In genomic region chr1:191326233-191326882, GRCm38 (mm10) we compare ENCODE assay signal across 8 mouse cellular contexts. TPM values are rescaled to one million over a fixed set of nuclear protein-coding genes. Genes with fewer than 3 reads are reported as not detected.
DNase-seq lines count a peak whose midpoint lies in the region; ATAC-seq lines count a peak whose summit lies in the region.

No protein-coding gene starts in this region.

- peak; percentile 42 for DNase-seq in gastrocnemius, postnatal 14 days
- no peak for DNase-seq in gastrocnemius, postnatal 36 days
- DNase-seq in NIH3T3 (ENCODE audit: low read depth): peak; percentile 53
- DNase-seq in limb, embryonic 10.5 days (ENCODE audit: low spot score): no peak
- peak; percentile 97 for DNase-seq in midbrain, embryonic 11.5 days (ENCODE audit: low spot score, missing footprints)

- peak overlapping the region; percentile 91 for H3K4me2 ChIP-seq in heart, embryonic 16.5 days (ENCODE audit: low read depth, low read length)
- peak overlapping the region; percentile 92 for H3K4me2 ChIP-seq in midbrain, embryonic 11.5 days
- peak overlapping the region; percentile 88 for H3K4me2 ChIP-seq in stomach, embryonic 16.5 days (ENCODE audit: low read depth, low read length)

- 2% methylated on average over 35 of the region's 35 CpGs for WGBS in heart, embryonic 16.5 days
- WGBS in limb, embryonic 10.5 days: 2% methylated on average over 35 of the region's 35 CpGs
- WGBS in midbrain, embryonic 11.5 days: 3% methylated on average over 28 of the region's 35 CpGs
- under 1% methylated on average over 35 of the region's 35 CpGs for WGBS in stomach, embryonic 16.5 days

- peak overlapping the region; percentile 81 for H3K9ac ChIP-seq in heart, embryonic 16.5 days (ENCODE audit: low read length)
- peak overlapping the region; percentile 90 for H3K9ac ChIP-seq in midbrain, embryonic 11.5 days (ENCODE audit: low read length)
- peak overlapping the region; percentile 85 for H3K9ac ChIP-seq in stomach, embryonic 16.5 days (ENCODE audit: low read length)

- peak overlapping the region; percentile 64 for H3K4me3 ChIP-seq in heart, embryonic 16.5 days (ENCODE audit: low read length)
- H3K4me3 ChIP-seq in limb, embryonic 10.5 days: peak overlapping the region; percentile 96
- H3K4me3 ChIP-seq in midbrain, embryonic 11.5 days (ENCODE audit: low read depth, low read length): peak overlapping the region; percentile 68
- H3K4me3 ChIP-seq in stomach, embryonic 16.5 days (replicated peaks; ENCODE audit: low read length): peak overlapping the region; percentile 77

- H3K4me1 ChIP-seq in heart, embryonic 16.5 days (ENCODE audit: control insufficient read depth, insufficient read depth, low read length): peaks cover 20% of the 10 kb centered on the region
- H3K4me1 ChIP-seq in limb, embryonic 10.5 days: peaks cover 32% of the 10 kb centered on the region
- peaks cover 11% of the 10 kb centered on the region for H3K4me1 ChIP-seq in midbrain, embryonic 11.5 days (ENCODE audit: control insufficient read depth, insufficient read depth, low read length)
- peaks cover 18% of the 10 kb centered on the region for H3K4me1 ChIP-seq in stomach, embryonic 16.5 days (ENCODE audit: control insufficient read depth, insufficient read depth, low read length)

- intact Hi-C loops in gastrocnemius, postnatal 14 days (cut with DNase I; ENCODE audit: low total_unique reads): no loop called here
- intact Hi-C loops in gastrocnemius, postnatal 36 days (cut with DNase I): no loop called here

- H3K36me3 ChIP-seq in heart, embryonic 16.5 days (ENCODE audit: control insufficient read depth, insufficient read depth): no peaks in the 10 kb centered on the region
- H3K36me3 ChIP-seq in limb, embryonic 10.5 days: peaks cover 22% of the 10 kb centered on the region
- no peaks in the 10 kb centered on the region for H3K36me3 ChIP-seq in midbrain, embryonic 11.5 days (ENCODE audit: control insufficient read depth, insufficient read depth, low read length)
- no peaks in the 10 kb centered on the region for H3K36me3 ChIP-seq in stomach, embryonic 16.5 days (ENCODE audit: control insufficient read depth, insufficient read depth, low read length)

- H3K27me3 ChIP-seq in heart, embryonic 16.5 days (ENCODE audit: control insufficient read depth, insufficient read depth, low read length): no peaks in the 10 kb centered on the region
- no peaks in the 10 kb centered on the region for H3K27me3 ChIP-seq in limb, embryonic 10.5 days (ENCODE audit: low read depth, poor library complexity, severe bottlenecking)
- H3K27me3 ChIP-seq in midbrain, embryonic 11.5 days (ENCODE audit: control insufficient read depth, insufficient read depth, low read length): no peaks in the 10 kb centered on the region
- no peaks in the 10 kb centered on the region for H3K27me3 ChIP-seq in stomach, embryonic 16.5 days (ENCODE audit: control insufficient read depth, insufficient read depth, low read length)

- peak overlapping the region; percentile 40 for H3K27ac ChIP-seq in heart, embryonic 16.5 days (ENCODE audit: low read length)
- peak overlapping the region; percentile 93 for H3K27ac ChIP-seq in limb, embryonic 10.5 days
- 0 out of 2 replicates have a peak overlapping the region, but pooled peaks have one; percentile 30 for H3K27ac ChIP-seq in midbrain, embryonic 11.5 days (ENCODE audit: low read depth, low read length)
- H3K27ac ChIP-seq in stomach, embryonic 16.5 days (ENCODE audit: low read length): peak overlapping the region; percentile 68; the same call in 1 of the 2 replicates

- ATAC-seq in common myeloid progenitor, adult 5-6 weeks (replicated peaks; ENCODE audit: low read depth, poor library complexity, severe bottlenecking): peak; percentile 26; the same call in 1 of the 2 replicates
- peak; percentile 70 for ATAC-seq in heart, embryonic 16.5 days (replicated peaks; ENCODE audit: extremely low read depth, insufficient read depth, low FRiP score)
- peak; percentile 78; the same call in 1 of the 2 replicates for ATAC-seq in midbrain, embryonic 11.5 days (ENCODE audit: low FRiP score)
- peak; percentile 48 for ATAC-seq in stomach, embryonic 16.5 days (ENCODE audit: insufficient read depth, low FRiP score)

- no peaks in the 10 kb centered on the region for H3K9me3 ChIP-seq in heart, embryonic 16.5 days (replicated peaks; ENCODE audit: control insufficient read depth, low read length)
- no peaks in the 10 kb centered on the region for H3K9me3 ChIP-seq in limb, embryonic 10.5 days (replicated peaks)
- no peaks in the 10 kb centered on the region for H3K9me3 ChIP-seq in midbrain, embryonic 11.5 days (ENCODE audit: control insufficient read depth, low read length)
- H3K9me3 ChIP-seq in stomach, embryonic 16.5 days (replicated peaks; ENCODE audit: control insufficient read depth, low read length): no peaks in the 10 kb centered on the region

RNA-seq across cellular contexts. Expression of gene Tmem206, which starts 0.6 kb away (rescaled TPM):
- total RNA-seq in gastrocnemius, postnatal 14 days (2021): 1 to 10 TPM; 1.8 to 2.3 TPM
- total RNA-seq in gastrocnemius, postnatal 36 days (2021): 1 to 10 TPM; 1.5 to 1.8 TPM
- 28.1 and 32.6 TPM in 2 replicates for total RNA-seq in common myeloid progenitor, adult 5-6 weeks (2017)
- polyA plus RNA-seq in heart, embryonic 16.5 days (2015; fragmentation: Nextera tagmentation; extraction: Ambion mirVana): 16.5 and 19.4 TPM in 2 replicates
- 25.6 and 27.0 TPM in 2 replicates for polyA plus RNA-seq in limb, embryonic 10.5 days (2016; fragmentation: Nextera tagmentation; extraction: Ambion mirVana)
- 38.5 and 39.1 TPM in 2 replicates for polyA plus RNA-seq in midbrain, embryonic 11.5 days (2014; fragmentation: Nextera tagmentation; extraction: Ambion mirVana)
- 18.2 and 18.3 TPM in 2 replicates for polyA plus RNA-seq in stomach, embryonic 16.5 days (2015; fragmentation: Nextera tagmentation; extraction: Ambion mirVana)

RNA-seq across cellular contexts. Expression of gene Nenf, which starts 8.4 kb away (rescaled TPM):
- 10 to 100 TPM; 61.0 to 67.6 TPM for total RNA-seq in gastrocnemius, postnatal 14 days (2021)
- 10 to 100 TPM; 55.2 to 61.5 TPM for total RNA-seq in gastrocnemius, postnatal 36 days (2021)
- total RNA-seq in common myeloid progenitor, adult 5-6 weeks (2017): 15.9 and 19.2 TPM in 2 replicates
- polyA plus RNA-seq in heart, embryonic 16.5 days (2015; fragmentation: Nextera tagmentation; extraction: Ambion mirVana): 112 and 114 TPM in 2 replicates
- 50.3 and 53.7 TPM in 2 replicates for polyA plus RNA-seq in limb, embryonic 10.5 days (2016; fragmentation: Nextera tagmentation; extraction: Ambion mirVana)
- 70.5 and 77.9 TPM in 2 replicates for polyA plus RNA-seq in midbrain, embryonic 11.5 days (2014; fragmentation: Nextera tagmentation; extraction: Ambion mirVana)
- polyA plus RNA-seq in stomach, embryonic 16.5 days (2015; fragmentation: Nextera tagmentation; extraction: Ambion mirVana): 86.0 and 91.3 TPM in 2 replicates

Comparison
In these comparisons a context has a peak if more than half of its experiments do, and no peak if none do; other contexts are left out.
1. DNase-seq: peak in gastrocnemius, postnatal 14 days (single experiment), NIH3T3 (single experiment) and midbrain, embryonic 11.5 days (single experiment); none in gastrocnemius, postnatal 36 days (0 of 2) and limb, embryonic 10.5 days (single experiment).
2. ATAC-seq: peak in every context shown above with its lines; median percentile 78 in midbrain, embryonic 11.5 days; 70 in heart, embryonic 16.5 days; 48 in stomach, embryonic 16.5 days; 26 in common myeloid progenitor, adult 5-6 weeks.
3. H3K27ac ChIP-seq: peak in every context shown above with its lines; median percentile 93 in limb, embryonic 10.5 days; 68 in stomach, embryonic 16.5 days; 40 in heart, embryonic 16.5 days; 30 in midbrain, embryonic 11.5 days.
4. Peak in every context shown above with its lines, with median percentiles within 50 percentile points of each other: H3K4me2 ChIP-seq, H3K4me3 ChIP-seq and H3K9ac ChIP-seq.